Mouse (Mus musculus) MEL (cell line): ENCODE results near the gene Gm28035. TPM values are rescaled to one million over a fixed set of nuclear protein-coding genes. Genes with fewer than 3 reads are reported as not detected.

Source experiments
- DNase-seq: peaks from one replicate; pipeline ENCODE4 v3.0.0; 2011; ENCODE audit warnings: low read depth, low spot score
- H3K27ac ChIP-seq: 2 replicates; pipeline ENCODE4 v1.5.1; 2012; ENCODE audit warnings: low read depth, mild to moderate bottlenecking, control low read depth, low read length, moderate library complexity; ENCODE audit not compliant: control insufficient read depth
- H3K27me3 ChIP-seq, 2 experiments: fragments of 150-350 bp in 1 of 2; sonication (generic) in 1 of 2; 2 replicates each; pipeline ENCODE4 v1.6.1; 2012; ENCODE audit warnings: low read length in 2 of 2, mild to moderate bottlenecking in 2 of 2, improper control_type of control experiment in 1 of 2, moderate library complexity in 1 of 2; ENCODE audit not compliant: insufficient read depth in 2 of 2, control insufficient read depth in 1 of 2
- H3K36me3 ChIP-seq, 2 experiments: 2 replicates each; pipeline ENCODE4 v1.6.1; 2012 to 2014; ENCODE audit warnings: low read length in 2 of 2, improper control_type of control experiment in 1 of 2, inconsistent platforms in 1 of 2, mild to moderate bottlenecking in 1 of 2; ENCODE audit not compliant: insufficient read depth in 2 of 2, control insufficient read depth in 1 of 2
- H3K4me1 ChIP-seq, 2 experiments: fragments of 150-350 bp in 1 of 2; sonication (generic) in 1 of 2; 2 replicates each; pipeline ENCODE4 v1.6.1; 2012; ENCODE audit warnings: low read length in 2 of 2, improper control_type of control experiment in 1 of 2, mild to moderate bottlenecking in 1 of 2; ENCODE audit not compliant: insufficient read depth in 2 of 2, control insufficient read depth in 1 of 2
- H3K4me3 ChIP-seq, 2 experiments: fragments of 150-350 bp in 1 of 2; sonication (generic) in 1 of 2; 2 replicates each; pipeline ENCODE4 v1.5.1; 2012; ENCODE audit warnings: low read depth in 2 of 2, low read length in 2 of 2, mild to moderate bottlenecking in 2 of 2, moderate library complexity in 2 of 2, control low read depth in 1 of 2, improper control_type of control experiment in 1 of 2; ENCODE audit not compliant: control insufficient read depth in 1 of 2, insufficient read depth in 1 of 2
- H3K79me2 ChIP-seq: 2 replicates; pipeline ENCODE4 v1.6.1; 2012; ENCODE audit warnings: mild to moderate bottlenecking, low read length, moderate library complexity; ENCODE audit not compliant: control insufficient read depth, poor library complexity, insufficient read depth
- H3K9ac ChIP-seq: 2 replicates; pipeline ENCODE4 v1.6.1; 2012; ENCODE audit warnings: low read depth, mild to moderate bottlenecking, control low read depth, low read length, moderate library complexity; ENCODE audit not compliant: control insufficient read depth, poor library complexity, severe bottlenecking
- H3K9me3 ChIP-seq: fragments of 150-350 bp; sonication (generic); replicated peaks from 2 replicates; pipeline ENCODE4 v1.6.1; 2012; ENCODE audit warnings: mild to moderate bottlenecking, low read length, improper control_type of control experiment, moderate library complexity; ENCODE audit not compliant: insufficient read depth
- BHLHE40 ChIP-seq: IDR thresholded peaks from 2 replicates; pipeline ENCODE4 v1.6.1; 2012; ENCODE audit warnings: low read depth, mild to moderate bottlenecking, inconsistent platforms, low read length, improper control_type of control experiment, borderline replicate concordance
- CHD2 ChIP-seq: IDR thresholded peaks from 2 replicates; pipeline ENCODE4 v1.6.1; 2011; ENCODE audit warnings: low read length, improper control_type of control experiment
- CTCF ChIP-seq, 3 experiments: IDR thresholded peaks in 2 of 3; conservative IDR thresholded peaks in 1 of 3; 2 replicates each; pipeline ENCODE4 v1.5.1; 2011 to 2012; ENCODE audit warnings: low read length in 3 of 3, low read depth in 2 of 3, mild to moderate bottlenecking in 2 of 3, improper control_type of control experiment in 1 of 3, inconsistent platforms in 1 of 3, mixed read lengths in 1 of 3, moderate library complexity in 1 of 3; ENCODE audit not compliant: control insufficient read depth in 1 of 3, insufficient read depth in 1 of 3, poor library complexity in 1 of 3, severe bottlenecking in 1 of 3
- EP300 ChIP-seq, 2 experiments: IDR thresholded peaks; 2 replicates each; pipeline ENCODE4 v1.6.1; 2011; ENCODE audit warnings: improper control_type of control experiment in 2 of 2, low read length in 2 of 2, low read depth in 1 of 2, mild to moderate bottlenecking in 1 of 2
- GABPA ChIP-seq: IDR thresholded peaks from 2 replicates; pipeline ENCODE4 v1.6.1; 2012; ENCODE audit warnings: low read depth, mild to moderate bottlenecking, inconsistent platforms, low read length, improper control_type of control experiment, moderate library complexity
- GATA1 ChIP-seq: IDR thresholded peaks from 2 replicates; pipeline ENCODE4 v1.6.1; 2011; ENCODE audit warnings: low read depth, low read length, improper control_type of control experiment
- JUND ChIP-seq: IDR thresholded peaks from 2 replicates; pipeline ENCODE4 v1.6.1; 2011; ENCODE audit warnings: low read depth, mild to moderate bottlenecking, improper control_type of control experiment, low read length
- KAT2A ChIP-seq: conservative IDR thresholded peaks from 2 replicates; pipeline ENCODE4 v1.6.1; 2012; ENCODE audit warnings: low read depth, low read length, improper control_type of control experiment, inconsistent platforms
- MAX ChIP-seq: IDR thresholded peaks from 2 replicates; pipeline ENCODE4 v1.6.1; 2011; ENCODE audit warnings: low read length, improper control_type of control experiment
- MYB ChIP-seq: IDR thresholded peaks from 2 replicates; pipeline ENCODE4 v1.6.1; 2011; ENCODE audit warnings: mild to moderate bottlenecking, low read depth, low read length, improper control_type of control experiment
- MYC ChIP-seq: IDR thresholded peaks from 2 replicates; pipeline ENCODE4 v1.6.1; 2011; ENCODE audit warnings: low read depth, mild to moderate bottlenecking, low read length, improper control_type of control experiment, moderate library complexity
- NRF1 ChIP-seq: IDR thresholded peaks from 2 replicates; pipeline ENCODE4 v1.6.1; 2014; ENCODE audit warnings: low read depth, mild to moderate bottlenecking, inconsistent platforms, low read length, improper control_type of control experiment, moderate library complexity; ENCODE audit not compliant: poor library complexity, insufficient read depth, severe bottlenecking
- POLR2A ChIP-seq, 2 experiments: IDR thresholded peaks; 2 replicates each; pipeline ENCODE4 v1.6.1; 2011 to 2012; ENCODE audit warnings: low read length in 2 of 2, mild to moderate bottlenecking in 2 of 2, control low read depth in 1 of 2, improper control_type of control experiment in 1 of 2, low read depth in 1 of 2, moderate library complexity in 1 of 2; ENCODE audit not compliant: control insufficient read depth in 1 of 2, insufficient read depth in 1 of 2, poor library complexity in 1 of 2
- POLR2AphosphoS5 ChIP-seq: IDR thresholded peaks from 2 replicates; pipeline ENCODE4 v1.6.1; 2012; ENCODE audit warnings: low read depth, borderline replicate concordance, mild to moderate bottlenecking, inconsistent platforms, low read length, moderate library complexity, mixed read lengths
- RAD21 ChIP-seq: IDR thresholded peaks from 2 replicates; pipeline ENCODE4 v1.6.1; 2011; ENCODE audit warnings: mild to moderate bottlenecking, low read depth, low read length, improper control_type of control experiment
- TCF12 ChIP-seq: IDR thresholded peaks from 2 replicates; pipeline ENCODE4 v1.6.1; 2014; ENCODE audit warnings: low read depth, mild to moderate bottlenecking, inconsistent platforms, low read length, improper control_type of control experiment, moderate library complexity
- UBTF ChIP-seq: IDR thresholded peaks from 2 replicates; pipeline ENCODE4 v1.6.1; 2012; ENCODE audit warnings: low read depth, mild to moderate bottlenecking, inconsistent platforms, low read length, improper control_type of control experiment, moderate library complexity, borderline replicate concordance; ENCODE audit not compliant: insufficient read depth
- ZC3H11A ChIP-seq: IDR thresholded peaks from 2 replicates; pipeline ENCODE4 v1.6.1; 2012; ENCODE audit warnings: low read depth, mild to moderate bottlenecking, inconsistent platforms, low read length, improper control_type of control experiment
- ZKSCAN1 ChIP-seq: IDR thresholded peaks from 2 replicates; pipeline ENCODE4 v1.6.1; 2012; ENCODE audit warnings: low read depth, mild to moderate bottlenecking, inconsistent platforms, low read length, improper control_type of control experiment, moderate library complexity
- ZNF384 ChIP-seq: IDR thresholded peaks from 2 replicates; pipeline ENCODE4 v1.6.1; 2012; ENCODE audit warnings: low read depth, mild to moderate bottlenecking, inconsistent platforms, low read length, improper control_type of control experiment
- polyA plus RNA-seq, 2 experiments: library from polyadenylated mRNA; stranded (reverse) in 1 of 2; unstranded in 1 of 2; fragments of >175 nt in 1 of 2; fragments of >200 nt in 1 of 2; gene quantifications; 2 replicates each; pipeline versions ENCODE4 v1.2.1 to v1.2.4; 2012; ENCODE audit warnings: low replicate concordance in 2 of 2, low read depth in 1 of 2; ENCODE audit not compliant: insufficient read length in 2 of 2, insufficient read depth in 1 of 2, missing spikeins in 1 of 2
- total RNA-seq: library from RNA; depleted of rRNA; stranded (reverse); fragments of 300-350 nt; gene quantifications from 2 replicates; pipeline ENCODE4 v1.2.3, GENCODE M21; 2012

Gm28035 gene
- total and polyA plus RNA-seq, 3 experiments, result 0.26 TPM; not detected in 2

GRCm38 (mm10) chr2:30250166-30251128, 10.1 kb downstream of the Gm28035 start:
- no peaks in the 10 kb centered on the region for H3K9me3 ChIP-seq
- TF ChIP-seq POLR2AphosphoS5, result no peak
- TF ChIP-seq GABPA, result no peak
- no peak for TF ChIP-seq BHLHE40
- TF ChIP-seq UBTF, result no peak
- no peak for TF ChIP-seq CTCF (IDR thresholded peaks at IDR 0.05 in 2 of 3, conservative IDR thresholded peaks at IDR 0.05 in 1 of 3; ENCODE audit: control insufficient read depth in 1 of 3, insufficient read depth in 1 of 3, low read depth in 2 of 3, low read length in 3 of 3, poor library complexity in 1 of 3, severe bottlenecking in 1 of 3)
- no peak for TF ChIP-seq POLR2A (IDR thresholded peaks at IDR 0.05; ENCODE audit: control insufficient read depth in 1 of 2, insufficient read depth in 1 of 2, low read depth in 1 of 2, low read length in 2 of 2, poor library complexity in 1 of 2)
- no peak for TF ChIP-seq NRF1
- TF ChIP-seq GATA1, result no peak
- no peak for TF ChIP-seq EP300 (IDR thresholded peaks at IDR 0.05; ENCODE audit: low read depth in 1 of 2, low read length in 2 of 2)
- no peak for TF ChIP-seq KAT2A
- no peak for TF ChIP-seq ZNF384
- TF ChIP-seq CHD2, result no peak
- no peak for TF ChIP-seq ZC3H11A
- no peak for TF ChIP-seq MYB
- TF ChIP-seq RAD21, result no peak
- no peak for TF ChIP-seq TCF12
- no peak for TF ChIP-seq JUND
- no peak for TF ChIP-seq MAX
- TF ChIP-seq ZKSCAN1, result no peak
- no peak for TF ChIP-seq MYC
- no peak overlapping the region for H3K9ac ChIP-seq
- no peaks in the 10 kb centered on the region for H3K79me2 ChIP-seq
- H3K4me3 ChIP-seq, result no peak overlapping the region
- no peak for DNase-seq
- H3K36me3 ChIP-seq, result peaks cover 3 to 9% of the 10 kb centered on the region in 2 experiments
- H3K27ac ChIP-seq, result no peak overlapping the region
- H3K4me1 ChIP-seq, result peaks cover 5 to 8% of the 10 kb centered on the region in 2 experiments
- no peaks in the 10 kb centered on the region for H3K27me3 ChIP-seq
